Mouse (Mus musculus): Measurements from ENCODE around the gene Lin28a.

Lin28a gene

GRCm38 (mm10) chr4:134018779-134019145, at the start of gene Lin28a:
Gene Lin28a, minus strand, starts transcription at chr4:134018841.
- no peak for DNase-seq (ENCODE audit: low spot score in 2 of 2)

GRCm38 (mm10) chr4:134067833-134068544, 49.3 kb upstream of the Lin28a start:
- no peak for DNase-seq (ENCODE audit: low spot score in 2 of 2)

- DNase-seq (ENCODE audit: low spot score in 2 of 2), result no peak
These were observed 48.7 kb upstream of the Lin28a start for GRCm38 (mm10) chr4:134067383-134067782.

GRCm38 (mm10) chr4:134065431-134066004, 46.9 kb upstream of the Lin28a start:
- no peak for DNase-seq (ENCODE audit: low spot score in 2 of 2)

- DNase-seq (ENCODE audit: low spot score in 2 of 2), result no peak
These were observed 43.9 kb upstream of the Lin28a start for GRCm38 (mm10) chr4:134062561-134062960.

GRCm38 (mm10) chr4:134061944-134062446, 43.4 kb upstream of the Lin28a start:
- DNase-seq (ENCODE audit: low spot score in 2 of 2), result no peak

GRCm38 (mm10) chr4:134061166-134061830, 42.7 kb upstream of the Lin28a start:
- no peak for DNase-seq (ENCODE audit: low spot score in 2 of 2)

GRCm38 (mm10) chr4:134060135-134060865, 41.7 kb upstream of the Lin28a start, which contains the start of gene Crybg2:
Gene Crybg2, plus strand, starts transcription at chr4:134060815.
- DNase-seq (ENCODE audit: low spot score in 2 of 2), result no peak

GRCm38 (mm10) chr4:134058908-134059307, 40.3 kb upstream of the Lin28a start:
- no peak for DNase-seq (ENCODE audit: low spot score in 2 of 2)

GRCm38 (mm10) chr4:134058166-134058715, 39.6 kb upstream of the Lin28a start:
- no peak for DNase-seq (ENCODE audit: low spot score in 2 of 2)

- no peak for DNase-seq (ENCODE audit: low spot score in 2 of 2)
These were observed 34.9 kb upstream of the Lin28a start, which contains the start of gene Zfp683 for GRCm38 (mm10) chr4:134053538-134053937. Gene Zfp683, plus strand, starts transcription at chr4:134053838.

- DNase-seq (ENCODE audit: low spot score in 2 of 2), result peak in 1 of 2 experiments; percentile 12
These were observed 33.9 kb upstream of the Lin28a start for GRCm38 (mm10) chr4:134052560-134052959.

- DNase-seq (ENCODE audit: low spot score in 2 of 2), result no peak
These were observed 33.3 kb upstream of the Lin28a start for GRCm38 (mm10) chr4:134051912-134052311.

GRCm38 (mm10) chr4:134047648-134048047, 29.0 kb upstream of the Lin28a start:
- DNase-seq (ENCODE audit: low spot score in 2 of 2), result no peak

- DNase-seq (ENCODE audit: low spot score in 2 of 2), result no peak
These were observed 24.4 kb upstream of the Lin28a start for GRCm38 (mm10) chr4:134043041-134043440.

GRCm38 (mm10) chr4:134041317-134042123, 22.9 kb upstream of the Lin28a start:
- DNase-seq (ENCODE audit: low spot score in 2 of 2), result no peak

- peak; percentile 81 to 82 for DNase-seq (ENCODE audit: low spot score in 2 of 2)
These were observed 17.3 kb upstream of the Lin28a start for GRCm38 (mm10) chr4:134035953-134036352.

GRCm38 (mm10) chr4:134025802-134026201, 7.2 kb upstream of the Lin28a start:
- no peak for DNase-seq (ENCODE audit: low spot score in 2 of 2)

- DNase-seq (ENCODE audit: low spot score in 2 of 2), result peak in 1 of 2 experiments; percentile 23
These were observed 2.0 kb upstream of the Lin28a start for GRCm38 (mm10) chr4:134020621-134021020.

- no peak for DNase-seq (ENCODE audit: low spot score in 2 of 2)
These were observed 1.2 kb upstream of the Lin28a start for GRCm38 (mm10) chr4:134019641-134020351.

All from frontal cortex, postnatal 36 days (tissue).